Mouse (Mus musculus) limb, embryonic 13.5 days (tissue): ENCODE data around the gene Ino80. TPM values are rescaled to one million over a fixed set of nuclear protein-coding genes. Genes with fewer than 3 reads are reported as not detected.

Source experiments
- ATAC-seq: fragments of 200-750 bp; cut with Nextera tagmentation; 2 replicates; pipeline ENCODE4 v1.8.0; 2017; ENCODE audit warnings: low read depth, moderate number of reproducible peaks, moderate TSS enrichment; ENCODE audit not compliant: low FRiP score
- H3K27ac ChIP-seq: fragments of 300-500 bp; sonication (generic); 2 replicates; pipeline ENCODE4 v1.5.1; 2015; ENCODE audit warnings: inconsistent platforms, mild to moderate bottlenecking, moderate library complexity
- H3K27me3 ChIP-seq: fragments of 300-500 bp; sonication (generic); 2 replicates; pipeline ENCODE4 v1.6.1; 2015; ENCODE audit warnings: mild to moderate bottlenecking, inconsistent platforms
- H3K36me3 ChIP-seq: fragments of 300-500 bp; sonication (generic); 2 replicates; pipeline ENCODE4 v1.6.1; 2015; ENCODE audit warnings: inconsistent platforms, mild to moderate bottlenecking, moderate library complexity
- H3K4me1 ChIP-seq: fragments of 300-500 bp; sonication (generic); 2 replicates; pipeline ENCODE4 v1.6.1; 2015; ENCODE audit warnings: inconsistent platforms
- H3K4me2 ChIP-seq: fragments of 300-500 bp; sonication (generic); replicated peaks from 2 replicates; pipeline ENCODE4 v1.6.1; 2015; ENCODE audit warnings: inconsistent platforms, mild to moderate bottlenecking, moderate library complexity
- H3K4me3 ChIP-seq: fragments of 300-500 bp; sonication (generic); 2 replicates; pipeline ENCODE4 v1.5.1; 2015; ENCODE audit warnings: moderate library complexity, mild to moderate bottlenecking, inconsistent platforms
- H3K9ac ChIP-seq: fragments of 300-500 bp; sonication (generic); 2 replicates; pipeline ENCODE4 v1.6.1; 2015; ENCODE audit warnings: mild to moderate bottlenecking, inconsistent platforms
- H3K9me3 ChIP-seq: fragments of 300-500 bp; sonication (generic); 2 replicates; pipeline ENCODE4 v1.6.1; 2016; ENCODE audit warnings: inconsistent platforms
- WGBS: fragments of 180-500 bp; shearing (Covaris S2); methylation state at CpG from one replicate; pipeline ENCODE4 v1.1.7; 2015; 5-methylcytosine and 5-hydroxymethylcytosine counted together
- polyA plus RNA-seq: library from polyadenylated mRNA; unstranded; fragments of >200 nt; fragmentation: Nextera tagmentation; extraction: Ambion mirVana; gene quantifications from 2 replicates; pipeline ENCODE4 v1.2.1, GENCODE M21; 2015

Gene Ino80
- polyA plus RNA-seq, 1 experiment from 2014 or later = 4.5 TPM

DNA sequence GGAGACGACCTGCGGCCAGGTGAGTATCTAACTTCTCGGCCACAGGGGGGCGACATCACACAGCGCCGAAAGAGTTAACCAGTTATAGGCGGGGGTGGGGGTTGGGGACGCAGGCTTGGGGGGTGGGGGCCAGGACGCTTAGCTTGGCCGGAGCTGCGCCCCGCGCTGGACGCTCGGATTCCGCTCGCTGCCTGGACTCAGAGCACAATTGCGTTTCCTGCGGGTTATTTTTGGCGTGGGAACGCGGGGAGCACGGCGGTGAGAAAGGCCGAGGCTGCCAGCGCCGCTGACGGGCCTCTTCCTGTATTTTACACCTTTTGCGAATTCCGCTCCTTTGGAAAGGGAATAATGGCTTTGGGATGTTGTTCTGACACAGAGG is 150.4 kb downstream of the Ino80 start:
- ATAC-seq = no peak
- peak overlapping the region; percentile 60; the same call in 1 of the 2 replicates for H3K9ac ChIP-seq
- H3K36me3 ChIP-seq = no peaks in the 10 kb centered on the region
- no peak overlapping the region for H3K27ac ChIP-seq
- H3K4me1 ChIP-seq = peaks cover 47% of the 10 kb centered on the region
- H3K4me3 ChIP-seq = peak overlapping the region; percentile 51
- no peaks in the 10 kb centered on the region for H3K9me3 ChIP-seq
- WGBS = under 1% methylated on average over 30 of the region's 30 CpGs
- H3K27me3 ChIP-seq = peaks cover 99% of the 10 kb centered on the region
- H3K4me2 ChIP-seq = peak overlapping the region; percentile 89

DNA sequence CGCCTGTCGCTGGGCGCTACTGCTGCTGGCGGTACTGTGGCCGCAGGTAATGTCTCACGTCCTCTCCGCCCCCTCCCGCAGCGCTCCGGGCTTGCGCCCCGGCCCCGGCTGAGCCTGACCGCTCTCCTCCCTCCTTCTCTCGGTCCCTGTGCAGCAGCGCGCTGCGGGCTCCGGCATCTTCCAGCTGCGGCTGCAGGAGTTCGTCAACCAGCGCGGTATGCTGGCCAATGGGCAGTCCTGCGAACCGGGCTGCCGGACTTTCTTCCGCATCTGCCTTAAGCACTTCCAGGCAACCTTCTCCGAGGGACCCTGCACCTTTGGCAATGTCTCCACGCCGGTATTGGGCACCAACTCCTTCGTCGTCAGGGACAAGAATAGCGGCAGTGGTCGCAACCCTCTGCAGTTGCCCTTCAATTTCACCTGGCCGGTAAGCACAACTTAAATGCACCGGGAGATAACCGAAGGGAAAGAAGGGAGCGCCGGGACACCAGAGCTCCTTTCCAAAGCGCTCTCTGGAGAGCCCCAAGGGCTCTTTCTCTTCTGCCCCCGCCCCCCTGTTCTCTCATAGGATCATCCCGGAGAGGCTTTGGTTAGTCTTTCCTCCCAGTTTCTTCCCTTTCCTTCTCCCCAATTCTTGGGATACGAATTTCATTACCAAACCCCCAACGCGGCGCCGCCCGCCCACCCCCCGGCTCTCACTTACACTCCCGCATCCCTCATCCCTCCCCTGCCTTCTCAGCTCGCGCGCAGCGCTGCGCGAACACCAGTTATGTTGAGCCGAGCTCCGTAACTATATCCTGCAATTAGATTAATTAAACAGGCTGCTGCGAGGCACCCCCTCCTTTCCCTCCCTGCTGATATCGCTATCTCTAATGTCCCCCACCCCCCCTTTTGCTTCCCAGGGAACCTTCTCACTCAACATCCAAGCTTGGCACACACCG is 151.1 kb downstream of the Ino80 start:
- Histone ChIP-seq H3K27ac (no peak overlapping the region), H3K4me3 (peak overlapping the region; percentile 51), H3K4me1 (peaks cover 54% of the 10 kb centered on the region), H3K27me3 (peaks cover 99% of the 10 kb centered on the region), H3K9ac (peak overlapping the region; percentile 60), H3K36me3 (no peaks in the 10 kb centered on the region), H3K4me2 (peak overlapping the region; percentile 89), H3K9me3 (no peaks in the 10 kb centered on the region)
- no peak for ATAC-seq
- under 1% methylated on average over 61 of the region's 61 CpGs for WGBS

DNA sequence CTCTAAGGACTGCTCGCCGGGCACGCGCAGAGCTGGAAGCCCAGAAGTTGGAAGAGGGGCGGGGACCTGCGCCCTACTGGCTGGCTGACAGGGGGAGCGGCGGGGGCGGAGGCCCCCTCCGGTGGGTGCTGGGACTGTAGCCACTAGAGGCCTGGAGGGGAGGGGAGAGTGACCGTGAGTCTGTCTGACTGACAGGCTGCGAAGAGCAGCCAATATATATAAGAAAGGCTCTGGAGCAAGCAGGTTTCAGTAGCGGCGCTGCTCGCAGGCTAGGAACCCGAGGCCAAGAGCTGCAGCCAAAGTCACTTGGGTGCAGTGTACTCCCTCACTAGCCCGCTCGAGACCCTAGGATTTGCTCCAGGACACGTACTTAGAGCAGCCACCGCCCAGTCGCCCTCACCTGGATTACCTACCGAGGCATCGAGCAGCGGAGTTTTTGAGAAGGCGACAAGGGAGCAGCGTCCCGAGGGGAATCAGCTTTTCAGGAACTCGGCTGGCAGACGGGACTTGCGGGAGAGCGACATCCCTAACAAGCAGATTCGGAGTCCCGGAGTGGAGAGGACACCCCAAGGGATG is 151.8 kb downstream of the Ino80 start, which contains the start of gene Dll4:
Gene Dll4 (plus strand): TSS at position 217 of the 576 bp plus-strand sequence.
- Histone ChIP-seq H3K36me3 (no peaks in the 10 kb centered on the region), H3K9ac (peak within 1 kb of the TSS; percentile 60), H3K9me3 (no peaks in the 10 kb centered on the region), H3K4me2 (peak within 1 kb of the TSS; percentile 89), H3K27me3 (peaks cover 99% of the 10 kb centered on the region), H3K27ac (no peak within 1 kb of the TSS), H3K4me3 (peak within 1 kb of the TSS; percentile 51), H3K4me1 (peaks cover 58% of the 10 kb centered on the region)
- ATAC-seq = 0 out of 2 replicates have a peak, but pooled peaks have one; percentile 21
- WGBS = under 1% methylated on average over 32 of the region's 33 CpGs

DNA sequence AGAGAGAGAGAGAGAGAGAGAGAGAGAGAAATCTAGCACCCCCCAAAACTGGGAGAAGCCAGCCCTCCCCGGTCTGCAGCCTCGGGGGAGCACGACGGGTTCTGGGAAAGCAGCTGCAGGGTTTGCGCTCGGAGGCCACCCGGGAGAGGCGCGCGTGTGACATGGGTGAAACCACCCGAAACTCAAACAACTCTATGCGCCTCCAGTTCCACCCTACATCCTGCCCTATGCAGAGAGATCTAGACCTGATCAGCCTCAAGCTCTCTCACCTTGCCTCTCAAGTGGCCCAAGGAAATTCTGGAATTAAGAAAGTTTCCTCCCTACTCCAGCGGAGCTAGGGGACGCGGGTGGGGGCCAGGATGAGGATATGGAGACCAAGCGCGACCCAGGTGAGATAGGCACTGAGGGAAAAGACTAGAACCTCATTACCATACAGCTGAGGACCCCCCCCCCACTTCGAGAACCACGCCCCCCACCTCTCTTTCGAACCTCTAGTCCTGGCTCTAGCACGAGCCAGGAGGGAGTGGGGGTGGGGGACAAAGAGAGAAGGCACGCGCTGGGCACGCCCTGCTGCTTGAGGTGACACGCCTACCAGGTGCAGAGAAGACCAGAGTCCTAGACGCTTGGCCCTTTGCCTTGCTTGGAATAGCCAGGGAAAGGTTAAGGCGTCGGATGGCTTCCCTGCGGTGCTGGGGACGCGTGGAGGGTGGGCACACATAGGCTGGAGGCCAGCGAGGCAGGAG is 152.7 kb downstream of the Ino80 start:
- no peak overlapping the region for H3K9ac ChIP-seq
- ATAC-seq = no peak

DNA sequence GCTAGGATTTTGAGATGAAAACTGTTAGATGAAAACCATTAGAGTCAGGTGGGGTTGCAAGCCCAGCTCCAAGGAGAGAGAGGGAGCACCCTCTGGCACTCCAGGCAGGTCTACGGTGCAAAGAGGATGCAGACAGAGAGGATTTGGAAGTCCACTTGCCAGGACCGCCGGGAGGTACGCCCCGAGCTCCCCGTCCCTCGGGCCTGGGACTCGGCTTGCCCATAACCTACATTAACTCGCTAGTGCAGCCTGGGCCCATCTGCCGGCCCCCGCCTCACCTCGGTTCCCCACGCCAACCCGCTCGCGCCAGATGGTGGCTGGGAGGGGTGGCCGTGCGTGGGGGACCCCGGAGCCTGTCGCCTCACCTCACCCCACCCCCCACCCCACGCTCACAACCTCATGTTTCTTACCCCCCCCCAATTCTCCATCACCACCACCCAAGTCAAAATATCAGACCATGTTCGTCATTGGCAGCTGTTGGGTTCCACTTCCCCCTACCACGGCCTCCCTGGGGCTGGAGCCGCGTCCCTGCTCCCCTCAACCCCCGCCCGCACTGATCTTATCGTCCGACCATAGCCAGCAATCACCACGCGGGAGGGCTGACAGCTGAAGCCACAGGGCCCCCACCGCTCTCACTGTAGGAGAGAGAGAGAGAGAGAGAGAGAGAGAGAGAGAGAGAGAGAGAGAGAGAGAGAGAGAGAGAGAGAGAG is 153.5 kb downstream of the Ino80 start:
- H3K9me3 ChIP-seq = no peaks in the 10 kb centered on the region
- H3K36me3 ChIP-seq = no peaks in the 10 kb centered on the region
- no peak overlapping the region for H3K9ac ChIP-seq
- H3K4me2 ChIP-seq = peak overlapping the region; percentile 89
- H3K27ac ChIP-seq = no peak overlapping the region
- peaks cover 58% of the 10 kb centered on the region for H3K4me1 ChIP-seq
- peak overlapping the region; percentile 51 for H3K4me3 ChIP-seq
- H3K27me3 ChIP-seq = peaks cover 95% of the 10 kb centered on the region
- 2% methylated on average over 27 of the region's 32 CpGs for WGBS
- no peak for ATAC-seq

More for the DNA sequence above, 152.7 kb downstream of the Ino80 start:
- peak overlapping the region; percentile 89 for H3K4me2 ChIP-seq
- H3K4me3 ChIP-seq = peak overlapping the region; percentile 51
- H3K36me3 ChIP-seq = no peaks in the 10 kb centered on the region
- H3K27ac ChIP-seq = no peak overlapping the region
- peaks cover 97% of the 10 kb centered on the region for H3K27me3 ChIP-seq
- under 1% methylated on average over 32 of the region's 32 CpGs for WGBS
- H3K4me1 ChIP-seq = peaks cover 58% of the 10 kb centered on the region
- no peaks in the 10 kb centered on the region for H3K9me3 ChIP-seq

Other genes with a start within 250 kb of the Ino80 start
- not detected in 2 replicates for gene Ppp1r14d, start 247.8 kb downstream of the Ino80 start, polyA plus RNA-seq
- gene Spint1, start 240.3 kb downstream of the Ino80 start, polyA plus RNA-seq = 8.0 and 9.4 TPM in 2 replicates
- gene Rhov, start 206.4 kb downstream of the Ino80 start, polyA plus RNA-seq = 11.1 and 11.5 TPM in 2 replicates
- gene Vps18, start 188.9 kb downstream of the Ino80 start, polyA plus RNA-seq = 21.0 and 21.5 TPM in 2 replicates
- 5.4 TPM in 2 replicates for gene Dll4, start 151.9 kb downstream of the Ino80 start, polyA plus RNA-seq
- 0.70 and 1.0 TPM in 2 replicates for gene Chac1, start 126.5 kb downstream of the Ino80 start, polyA plus RNA-seq
- 0.23 and 0.36 TPM in 2 replicates for gene Exd1, start 69.9 kb upstream of the Ino80 start, polyA plus RNA-seq
- 63.0 and 64.3 TPM in 2 replicates for gene Chp1, start 70.0 kb upstream of the Ino80 start, polyA plus RNA-seq
- 70.1 and 73.8 TPM in 2 replicates for gene Nusap1, start 140.6 kb upstream of the Ino80 start, polyA plus RNA-seq
- gene Oip5, start 140.8 kb upstream of the Ino80 start, polyA plus RNA-seq = 23.9 and 27.1 TPM in 2 replicates
- gene Ndufaf1, start 185.1 kb upstream of the Ino80 start, polyA plus RNA-seq = 47.9 and 50.7 TPM in 2 replicates
- 61.3 and 68.3 TPM in 2 replicates for gene Rtf1, start 197.4 kb upstream of the Ino80 start, polyA plus RNA-seq